ENCODE assay signal across 8 mouse cellular contexts in the genomic region with DNA sequence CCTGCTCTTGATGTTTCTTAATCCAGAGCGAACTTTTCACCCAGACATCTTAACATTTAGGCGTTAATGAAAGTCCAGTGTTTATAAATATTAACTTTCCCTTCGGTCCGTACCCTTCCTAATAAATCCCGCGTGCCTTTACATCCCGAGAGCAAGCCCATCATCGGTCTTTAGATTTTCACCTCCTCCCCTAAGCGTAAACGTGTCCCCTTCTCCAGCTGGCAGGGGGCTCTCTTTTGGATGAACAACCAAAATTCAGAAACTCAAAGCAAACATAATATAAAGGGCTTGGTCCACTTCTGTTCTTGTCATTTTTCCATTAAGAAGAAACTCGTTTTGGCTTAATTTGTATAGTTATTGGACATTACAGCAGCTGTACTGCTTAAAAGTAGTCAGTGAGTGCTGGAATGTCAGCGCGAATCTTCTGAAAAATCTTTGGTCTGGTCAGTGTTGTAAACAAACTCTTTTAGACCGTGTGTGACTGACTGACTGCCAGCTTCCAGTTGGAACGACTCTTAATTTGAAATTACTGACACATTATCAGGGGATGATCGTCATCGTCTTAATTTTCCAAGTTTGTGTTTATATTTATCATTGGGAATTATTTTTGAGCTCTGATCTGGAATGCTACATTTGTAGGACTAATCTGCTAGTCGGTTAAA. TPM values are rescaled to one million over a fixed set of nuclear protein-coding genes. Genes with fewer than 3 reads are reported as not detected.
A peak's percentile ranks its signal among the peaks of the same experiment; 100 is the strongest.
DNase-seq lines count a peak whose midpoint lies in the region; ATAC-seq and TF ChIP-seq lines count a peak whose summit lies in the region.

No protein-coding gene starts in this region.

- peaks cover 56% of the 10 kb centered on the region for H3K4me1 ChIP-seq in megakaryocyte, embryonic 14.5 days
- peaks cover 6% of the 10 kb centered on the region; the same call in 1 of the 2 replicates for H3K4me1 ChIP-seq in embryonic fibroblast, embryonic 13.5 days (ENCODE audit: control insufficient read depth, insufficient read depth, low read length)
- H3K4me1 ChIP-seq in hindbrain, embryonic 15.5 days (replicated peaks) = peaks cover 20% of the 10 kb centered on the region
- H3K4me1 ChIP-seq in liver, embryonic 16.5 days (ENCODE audit: control insufficient read depth, low read depth, low read length) = peaks cover 6% of the 10 kb centered on the region

- H3K9me3 ChIP-seq in megakaryocyte, embryonic 14.5 days = no peaks in the 10 kb centered on the region
- H3K9me3 ChIP-seq in hindbrain, embryonic 15.5 days = no peaks in the 10 kb centered on the region
- no peaks in the 10 kb centered on the region for H3K9me3 ChIP-seq in liver, embryonic 16.5 days (replicated peaks; ENCODE audit: control insufficient read depth, low read length)

- no peaks in the 10 kb centered on the region for H3K27me3 ChIP-seq in megakaryocyte, embryonic 14.5 days (replicated peaks)
- H3K27me3 ChIP-seq in hindbrain, embryonic 15.5 days = no peaks in the 10 kb centered on the region
- H3K27me3 ChIP-seq in liver, embryonic 16.5 days (ENCODE audit: control insufficient read depth, insufficient read depth, low read depth, low read length) = peaks cover 22% of the 10 kb centered on the region
- no peaks in the 10 kb centered on the region for H3K27me3 ChIP-seq in splenic B cell, adult 2 months (ENCODE audit: control insufficient read depth, insufficient read depth, low read length, poor library complexity, severe bottlenecking)

- ATAC-seq in megakaryocyte, adult 5-6 weeks (ENCODE audit: poor library complexity, severe bottlenecking) = no peak
- no peak for ATAC-seq in hindbrain, embryonic 15.5 days (ENCODE audit: low FRiP score, low read depth)
- no peak for ATAC-seq in liver, embryonic 16.5 days (ENCODE audit: low read depth)

- peak; percentile 18 for DNase-seq in splenic B cell, adult 2 months (ENCODE audit: low read depth, low spot score)
- DNase-seq in left cerebral cortex, postnatal 25 days (ENCODE audit: low spot score in 2 of 2) = no peak
- no peak for DNase-seq in cerebellum, postnatal 4 days (ENCODE audit: low spot score in 2 of 2)

- H3K27ac ChIP-seq in embryonic fibroblast, embryonic 13.5 days (ENCODE audit: insufficient read depth, low read length) = peak overlapping the region; percentile 93
- peak overlapping the region; percentile 86 for H3K27ac ChIP-seq in hindbrain, embryonic 15.5 days (replicated peaks)
- H3K27ac ChIP-seq in liver, embryonic 16.5 days (ENCODE audit: low read length) = peak overlapping the region; percentile 47; the same call in 1 of the 2 replicates

- peak overlapping the region; percentile 83 for H3K4me2 ChIP-seq in hindbrain, embryonic 15.5 days
- H3K4me2 ChIP-seq in liver, embryonic 16.5 days (ENCODE audit: low read depth, low read length) = peak overlapping the region; percentile 88

- no peak for TF ChIP-seq POLR2A in embryonic fibroblast, embryonic 13.5 days (IDR thresholded peaks at IDR 0.05; ENCODE audit: low read depth, low read length)

- H3K36me3 ChIP-seq in megakaryocyte, embryonic 14.5 days (replicated peaks; ENCODE audit: low read length) = peaks cover 11% of the 10 kb centered on the region
- H3K36me3 ChIP-seq in hindbrain, embryonic 15.5 days = no peaks in the 10 kb centered on the region
- H3K36me3 ChIP-seq in liver, embryonic 16.5 days (ENCODE audit: control insufficient read depth, insufficient read depth) = no peaks in the 10 kb centered on the region
- no peaks in the 10 kb centered on the region for H3K36me3 ChIP-seq in splenic B cell, adult 2 months (ENCODE audit: control insufficient read depth, insufficient read depth, low read length, poor library complexity, severe bottlenecking)

- intact Hi-C loops in left cerebral cortex, postnatal 25 days (cut with DNase I) = loop anchor here (5.0 kb wide), 1 partner anchor 132 kb away; no protein-coding TSS in a partner anchor

- 5% methylated on average over 18 of the region's 18 CpGs for WGBS in hindbrain, embryonic 15.5 days
- WGBS in liver, embryonic 16.5 days (ENCODE audit: insufficient replicate concordance) = 3% methylated on average over 18 of the region's 18 CpGs

- H3K4me3 ChIP-seq in megakaryocyte, embryonic 14.5 days (replicated peaks) = peak overlapping the region; percentile 98
- H3K4me3 ChIP-seq in embryonic fibroblast, embryonic 13.5 days (ENCODE audit: insufficient read depth, low read length) = peak overlapping the region; percentile 98
- peak overlapping the region; percentile 98 for H3K4me3 ChIP-seq in hindbrain, embryonic 15.5 days
- peak overlapping the region; percentile 69 for H3K4me3 ChIP-seq in liver, embryonic 16.5 days (ENCODE audit: low read depth, low read length)

- peak overlapping the region; percentile 94 for H3K9ac ChIP-seq in hindbrain, embryonic 15.5 days
- H3K9ac ChIP-seq in liver, embryonic 16.5 days (ENCODE audit: low read depth, low read length) = peak overlapping the region; percentile 71

- TF ChIP-seq CTCF in embryonic fibroblast, embryonic 13.5 days (IDR thresholded peaks at IDR 0.05; ENCODE audit: borderline replicate concordance, insufficient read depth, low read length) = no peak

RNA-seq across cellular contexts. Expression of a gene that starts 0.9 kb away (rescaled TPM):
- 0.86 and 2.2 TPM in 2 replicates for polyA plus RNA-seq in megakaryocyte, embryonic 14.5 days (2012; ENCODE audit: insufficient read depth, low replicate concordance)
- 77.4 and 84.3 TPM in 2 replicates for total RNA-seq in megakaryocyte, adult 5-6 weeks (2015)
- total RNA-seq in megakaryocyte, adult 5-6 weeks (2017) = 94.6 and 108 TPM in 2 replicates
- 363 and 515 TPM in 2 replicates for polyA plus RNA-seq in embryonic fibroblast, embryonic 13.5 days (2011; ENCODE audit: insufficient read length, low read depth, missing spikeins)
- 24.8 and 26.2 TPM in 2 replicates for polyA plus RNA-seq in hindbrain, embryonic 15.5 days (2015; fragmentation: Nextera tagmentation; extraction: Ambion mirVana)
- 6.2 and 7.9 TPM in 2 replicates for polyA plus RNA-seq in liver, embryonic 16.5 days (2015; fragmentation: Nextera tagmentation; extraction: Ambion mirVana)
- total RNA-seq in left cerebral cortex, postnatal 25 days (2021) = 10 to 100 TPM; 85.9 to 91.3 TPM

Comparison
In these comparisons a context has a peak if more than half of its experiments do, and no peak if none do; other contexts are left out.
1. RNA of a gene that starts 0.9 kb away (polyA plus RNA-seq): 363 to 515 TPM in embryonic fibroblast, embryonic 13.5 days; 24.8 to 26.2 TPM in hindbrain, embryonic 15.5 days, 6.2 to 7.9 TPM in liver, embryonic 16.5 days and 0.86 to 2.2 TPM in megakaryocyte, embryonic 14.5 days; every median in the first group is over 10 times any median in the second.
2. Peak in every context shown above with its lines, with median percentiles within 50 percentile points of each other: H3K4me3 ChIP-seq and H3K27ac ChIP-seq.